Mouse (Mus musculus): ENCODE results near the gene Dus4l. TPM values are rescaled to one million over a fixed set of nuclear protein-coding genes. Genes with fewer than 3 reads are reported as not detected.

The Dus4l gene
- total RNA-seq, 2 experiments from 2014 or later, result 6.5 to 8.3 TPM

DNA sequence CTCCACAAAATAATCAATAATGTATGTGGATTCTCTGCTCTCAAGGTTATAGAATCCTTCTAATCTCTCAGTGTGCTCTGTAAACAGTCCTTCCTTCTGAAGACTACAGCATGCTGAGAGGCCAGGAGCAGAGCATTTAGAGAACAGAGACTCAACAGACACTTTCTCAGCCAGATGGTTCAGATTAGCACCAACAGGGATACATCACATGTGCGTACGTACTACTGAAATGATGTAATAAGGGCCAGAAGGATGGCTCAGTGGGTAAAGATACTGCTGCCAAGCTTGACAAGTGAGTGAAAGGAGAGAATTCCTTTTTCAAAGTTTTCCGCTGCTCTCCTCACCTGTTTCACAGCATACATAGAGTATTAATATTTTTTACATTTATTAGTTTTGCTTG is 49.7 kb downstream of the Dus4l start:
- intact Hi-C loops (cut with DNase I), result no loop called here
- no peak for DNase-seq (ENCODE audit: low spot score in 2 of 2)

DNA sequence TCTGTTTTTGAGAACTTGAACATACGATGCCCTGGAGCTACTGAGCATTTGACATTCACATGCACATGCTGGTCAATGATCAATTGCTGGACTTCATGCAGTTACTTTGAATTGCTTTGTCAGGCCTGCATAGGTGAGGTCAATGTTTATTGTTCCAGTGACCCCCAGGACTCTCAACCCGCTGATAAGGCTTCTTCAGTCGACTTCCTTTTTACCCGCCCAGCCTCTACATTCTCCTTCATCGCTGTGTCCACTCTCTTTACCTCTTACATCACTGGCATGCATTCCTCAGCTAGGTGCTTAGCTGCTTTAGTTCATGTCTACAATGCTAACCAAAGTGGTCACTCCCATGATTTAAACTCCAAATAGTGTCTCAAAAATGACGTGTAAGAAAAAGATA is 51.0 kb downstream of the Dus4l start:
- DNase-seq (ENCODE audit: low spot score in 2 of 2), result no peak
- intact Hi-C loops (cut with DNase I), result no loop called here

DNA sequence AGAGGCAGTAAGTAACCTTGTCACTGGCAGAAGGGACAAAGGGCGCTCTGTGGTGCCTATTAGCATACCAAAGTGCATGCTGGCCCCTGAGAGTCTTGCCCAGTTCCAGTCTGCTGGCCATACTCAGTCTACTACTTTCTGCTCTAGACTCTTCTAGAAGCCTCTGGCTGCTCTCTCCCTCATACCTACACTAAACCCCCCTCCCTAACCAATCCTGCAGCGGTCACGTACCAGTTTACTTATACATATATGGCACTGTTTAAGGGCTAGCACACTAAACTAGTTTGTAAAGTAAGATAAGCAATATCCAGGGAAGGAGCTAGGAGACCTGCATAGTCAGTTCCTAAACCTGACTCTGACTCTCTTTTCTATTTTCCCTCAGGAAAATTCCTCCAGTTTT is 60.3 kb downstream of the Dus4l start:
- intact Hi-C loops (cut with DNase I), result no loop called here
- no peak for DNase-seq (ENCODE audit: low spot score in 2 of 2)

DNA sequence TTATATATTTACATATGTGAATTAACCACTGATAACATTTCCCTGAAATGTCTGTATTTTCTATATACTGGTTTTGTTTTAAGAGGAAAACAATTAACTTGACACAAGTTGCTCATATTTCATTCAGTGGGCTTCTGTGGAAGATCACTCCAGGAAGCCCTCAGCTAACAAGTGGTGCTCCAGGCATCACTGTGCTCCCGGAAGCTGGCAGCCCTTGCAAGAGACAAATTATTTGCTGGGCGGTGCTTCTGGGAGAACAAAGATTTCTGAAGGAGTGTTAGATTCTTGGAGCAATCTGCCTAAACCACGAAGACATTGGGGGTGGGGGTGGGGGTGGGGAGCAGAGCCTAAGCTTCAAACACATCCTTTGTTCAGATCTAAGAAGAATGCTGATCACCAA is 62.6 kb downstream of the Dus4l start:
- intact Hi-C loops (cut with DNase I), result no loop called here
- no peak for DNase-seq (ENCODE audit: low spot score in 2 of 2)

Other genes starting within 250 kb of the Dus4l start
- gene Cbll1, start 155.2 kb downstream of the Dus4l start, total RNA-seq (2021), result 10 to 100 TPM; 19.8 to 24.8 TPM
- 1 to 10 TPM; 2.0 to 2.4 TPM for gene Slc26a4, start 94.9 kb downstream of the Dus4l start, total RNA-seq (2021)
- 10 to 100 TPM; 38.8 to 39.0 TPM for gene Bcap29, start 20.2 kb downstream of the Dus4l start, total RNA-seq (2021)
- gene Cog5, start within 50 bp of the Dus4l start, total RNA-seq (2021), result 10 to 100 TPM; 36.7 to 42.1 TPM
- 10 to 100 TPM; 49.0 to 49.6 TPM for gene Gpr22, start 59.1 kb upstream of the Dus4l start, total RNA-seq (2021)

All from left cerebral cortex, postnatal 36 days (tissue).